Mouse (Mus musculus) forebrain, embryonic 13.5 days (tissue): Measurements from ENCODE around the gene Gata5. TPM values are rescaled to one million over a fixed set of nuclear protein-coding genes. Genes with fewer than 3 reads are reported as not detected.
A peak's percentile ranks its signal among the peaks of the same experiment; 100 is the strongest.

ENCODE experiments used
- ATAC-seq: fragments of 200-750 bp; cut with Nextera tagmentation; 2 replicates; pipeline ENCODE4 v1.8.0; 2017
- H3K27ac ChIP-seq: fragments of 300-500 bp; sonication (generic); 2 replicates; pipeline ENCODE4 v1.5.1; 2015; ENCODE audit warnings: inconsistent platforms, mild to moderate bottlenecking, moderate library complexity
- H3K27me3 ChIP-seq: fragments of 300-500 bp; sonication (generic); 2 replicates; pipeline ENCODE4 v1.6.1; 2015; ENCODE audit warnings: mild to moderate bottlenecking, inconsistent platforms
- H3K36me3 ChIP-seq: fragments of 300-500 bp; sonication (generic); 2 replicates; pipeline ENCODE4 v1.6.1; 2015; ENCODE audit warnings: mild to moderate bottlenecking, inconsistent platforms; ENCODE audit not compliant: poor library complexity, severe bottlenecking
- H3K4me1 ChIP-seq: fragments of 300-500 bp; sonication (generic); 2 replicates; pipeline ENCODE4 v1.6.1; 2015; ENCODE audit warnings: inconsistent platforms
- H3K4me2 ChIP-seq: fragments of 300-500 bp; sonication (generic); 2 replicates; pipeline ENCODE4 v1.6.1; 2015; ENCODE audit warnings: inconsistent platforms, mild to moderate bottlenecking, moderate library complexity
- H3K4me3 ChIP-seq: fragments of 300-500 bp; sonication (generic); 2 replicates; pipeline ENCODE4 v1.5.1; 2015; ENCODE audit warnings: mild to moderate bottlenecking, inconsistent platforms
- H3K9ac ChIP-seq: fragments of 300-500 bp; sonication (generic); 2 replicates; pipeline ENCODE4 v1.6.1; 2015; ENCODE audit warnings: mild to moderate bottlenecking, inconsistent platforms
- H3K9me3 ChIP-seq: fragments of 300-500 bp; sonication (generic); replicated peaks from 2 replicates; pipeline ENCODE4 v1.6.1; 2016; ENCODE audit warnings: inconsistent platforms
- WGBS: fragments of 180-500 bp; shearing (Covaris S2); methylation state at CpG from one replicate; pipeline ENCODE4 v1.1.7; 2015; 5-methylcytosine and 5-hydroxymethylcytosine counted together
- polyA plus RNA-seq: library from polyadenylated mRNA; unstranded; fragments of >200 nt; fragmentation: Nextera tagmentation; extraction: Ambion mirVana; gene quantifications from 2 replicates; pipeline ENCODE4 v1.2.1, GENCODE M21; 2015

Gata5 gene
- polyA plus RNA-seq, 1 experiment from 2014 or later = not detected

GRCm38 (mm10) chr2:180342189-180342588 lies 7.7 kb upstream of the Gata5 start:
- Histone ChIP-seq H3K4me3 (no peak overlapping the region), H3K27me3 (peaks cover 25% of the 10 kb centered on the region), H3K9me3 (no peaks in the 10 kb centered on the region), H3K9ac (no peak overlapping the region), H3K4me1 (no peaks in the 10 kb centered on the region), H3K27ac (no peak overlapping the region), H3K4me2 (no peak overlapping the region), H3K36me3 (no peaks in the 10 kb centered on the region)
- no peak for ATAC-seq
- 75% methylated on average over 2 of the region's 2 CpGs for whole genome bisulfite sequencing

GRCm38 (mm10) chr2:180341229-180341628 lies 6.7 kb upstream of the Gata5 start:
- Histone ChIP-seq H3K36me3 (no peaks in the 10 kb centered on the region), H3K9me3 (no peaks in the 10 kb centered on the region), H3K27ac (no peak overlapping the region), H3K4me1 (no peaks in the 10 kb centered on the region), H3K4me3 (no peak overlapping the region), H3K27me3 (peaks cover 34% of the 10 kb centered on the region), H3K4me2 (no peak overlapping the region), H3K9ac (no peak overlapping the region)
- 75% methylated on average over 8 of the region's 8 CpGs for WGBS
- ATAC-seq = no peak

- Histone ChIP-seq H3K27me3 (peaks cover 48% of the 10 kb centered on the region), H3K27ac (no peak overlapping the region), H3K4me2 (no peak overlapping the region), H3K36me3 (no peaks in the 10 kb centered on the region), H3K9me3 (no peaks in the 10 kb centered on the region), H3K4me1 (peaks cover 2% of the 10 kb centered on the region), H3K4me3 (no peak overlapping the region), H3K9ac (no peak overlapping the region)
- ATAC-seq = no peak
- 81% methylated on average over 11 of the region's 11 CpGs for WGBS
Observed at GRCm38 (mm10) chr2:180339886-180340285, 5.4 kb upstream of the Gata5 start.

- peak overlapping the region; percentile 45 for H3K9ac ChIP-seq
- ATAC-seq = no peak
Observed at GRCm38 (mm10) chr2:180333778-180334550, 535 bp downstream of the Gata5 start.

GRCm38 (mm10) chr2:180329466-180329865 lies 5.0 kb downstream of the Gata5 start:
- H3K27ac ChIP-seq = no peak overlapping the region
- no peaks in the 10 kb centered on the region for H3K36me3 ChIP-seq
- peaks cover 9% of the 10 kb centered on the region for H3K4me1 ChIP-seq
- H3K4me3 ChIP-seq = no peak overlapping the region
- 90% methylated on average over 1 of the region's 1 CpGs for WGBS
- H3K27me3 ChIP-seq = peaks cover 39% of the 10 kb centered on the region
- no peak for ATAC-seq
- no peak overlapping the region for H3K4me2 ChIP-seq
- no peaks in the 10 kb centered on the region for H3K9me3 ChIP-seq
- no peak overlapping the region for H3K9ac ChIP-seq

More at GRCm38 (mm10) chr2:180333778-180334550, 535 bp downstream of the Gata5 start:
- Histone ChIP-seq H3K4me2 (peak overlapping the region; percentile 61), H3K27me3 (peaks cover 83% of the 10 kb centered on the region), H3K4me1 (peaks cover 16% of the 10 kb centered on the region), H3K9me3 (no peaks in the 10 kb centered on the region), H3K36me3 (no peaks in the 10 kb centered on the region), H3K4me3 (peak overlapping the region; percentile 36), H3K27ac (no peak overlapping the region)
- under 1% methylated on average over 65 of the region's 69 CpGs for WGBS

- no peaks in the 10 kb centered on the region for H3K36me3 ChIP-seq
- no peak overlapping the region for H3K4me3 ChIP-seq
- 0 out of 2 replicates have a peak, but pooled peaks cover 5% of the 10 kb centered on the region for H3K27me3 ChIP-seq
- H3K4me1 ChIP-seq = no peaks in the 10 kb centered on the region
- H3K9ac ChIP-seq = no peak overlapping the region
- WGBS = 52% methylated on average over 11 of the region's 14 CpGs
- no peaks in the 10 kb centered on the region for H3K9me3 ChIP-seq
- no peak overlapping the region for H3K4me2 ChIP-seq
- no peak for ATAC-seq
- H3K27ac ChIP-seq = no peak overlapping the region
Observed at GRCm38 (mm10) chr2:180322674-180323355, 11.7 kb downstream of the Gata5 start.

GRCm38 (mm10) chr2:180320216-180320615 lies 14.3 kb downstream of the Gata5 start:
- Histone ChIP-seq H3K9me3 (no peaks in the 10 kb centered on the region), H3K4me2 (no peak overlapping the region), H3K4me1 (no peaks in the 10 kb centered on the region), H3K4me3 (no peak overlapping the region), H3K9ac (no peak overlapping the region), H3K27me3 (0 out of 2 replicates have a peak, but pooled peaks cover 5% of the 10 kb centered on the region), H3K36me3 (no peaks in the 10 kb centered on the region), H3K27ac (no peak overlapping the region)
- WGBS = 65% methylated on average over 4 of the region's 4 CpGs
- no peak for ATAC-seq

GRCm38 (mm10) chr2:180317591-180317990 lies 16.9 kb downstream of the Gata5 start:
- Histone ChIP-seq H3K27ac (no peak overlapping the region), H3K4me2 (no peak overlapping the region), H3K4me3 (no peak overlapping the region), H3K36me3 (no peaks in the 10 kb centered on the region), H3K4me1 (no peaks in the 10 kb centered on the region), H3K9me3 (no peaks in the 10 kb centered on the region), H3K9ac (no peak overlapping the region), H3K27me3 (0 out of 2 replicates have a peak, but pooled peaks cover 5% of the 10 kb centered on the region)
- 79% methylated on average over 7 of the region's 7 CpGs for WGBS
- ATAC-seq = no peak

GRCm38 (mm10) chr2:180314292-180314691 lies 20.2 kb downstream of the Gata5 start:
- Histone ChIP-seq H3K4me1 (no peaks in the 10 kb centered on the region), H3K9me3 (no peaks in the 10 kb centered on the region), H3K9ac (no peak overlapping the region), H3K4me2 (no peak overlapping the region), H3K36me3 (no peaks in the 10 kb centered on the region), H3K4me3 (no peak overlapping the region), H3K27ac (no peak overlapping the region), H3K27me3 (0 out of 2 replicates have a peak, but pooled peaks cover 5% of the 10 kb centered on the region)
- 79% methylated on average over 2 of the region's 2 CpGs for WGBS
- ATAC-seq = no peak

GRCm38 (mm10) chr2:180311147-180311546 lies 23.4 kb downstream of the Gata5 start:
- H3K4me3 ChIP-seq = no peak overlapping the region
- H3K36me3 ChIP-seq = no peaks in the 10 kb centered on the region
- H3K4me2 ChIP-seq = no peak overlapping the region
- no peaks in the 10 kb centered on the region for H3K4me1 ChIP-seq
- H3K27me3 ChIP-seq = no peaks in the 10 kb centered on the region
- no peaks in the 10 kb centered on the region for H3K9me3 ChIP-seq
- no peak overlapping the region for H3K27ac ChIP-seq
- H3K9ac ChIP-seq = no peak overlapping the region
- no peak for ATAC-seq
- 83% methylated on average over 4 of the region's 4 CpGs for WGBS

- H3K4me1 ChIP-seq = no peaks in the 10 kb centered on the region
- H3K4me3 ChIP-seq = no peak overlapping the region
- no peaks in the 10 kb centered on the region for H3K36me3 ChIP-seq
- H3K27me3 ChIP-seq = no peaks in the 10 kb centered on the region
- ATAC-seq = no peak
- H3K9me3 ChIP-seq = no peaks in the 10 kb centered on the region
- 63% methylated on average over 2 of the region's 2 CpGs for WGBS
- no peak overlapping the region for H3K4me2 ChIP-seq
- H3K27ac ChIP-seq = no peak overlapping the region
- no peak overlapping the region for H3K9ac ChIP-seq
Observed at GRCm38 (mm10) chr2:180307680-180308079, 26.8 kb downstream of the Gata5 start.

- no peaks in the 10 kb centered on the region for H3K36me3 ChIP-seq
- no peak overlapping the region for H3K9ac ChIP-seq
- H3K4me2 ChIP-seq = no peak overlapping the region
- H3K27me3 ChIP-seq = no peaks in the 10 kb centered on the region
- H3K27ac ChIP-seq = no peak overlapping the region
- WGBS = 89% methylated on average over 8 of the region's 8 CpGs
- H3K4me3 ChIP-seq = no peak overlapping the region
- no peaks in the 10 kb centered on the region for H3K9me3 ChIP-seq
- H3K4me1 ChIP-seq = no peaks in the 10 kb centered on the region
- no peak for ATAC-seq
Observed at GRCm38 (mm10) chr2:180306423-180307168, 27.9 kb downstream of the Gata5 start.
